Mouse (Mus musculus) CH12.LX (cell line): Measurements from ENCODE around the gene Hist1h1t.

Experiments
- CTCF ChIP-seq, 2 experiments: IDR thresholded peaks in 1 of 2; conservative IDR thresholded peaks in 1 of 2; 2 replicates each; pipeline ENCODE4 v1.5.1; 2011 to 2012; ENCODE audit warnings: low read depth in 2 of 2, low read length in 2 of 2, improper control_type of control experiment in 1 of 2, inconsistent platforms in 1 of 2, mild to moderate bottlenecking in 1 of 2, moderate library complexity in 1 of 2
- IRF4 ChIP-seq: IDR thresholded peaks from 2 replicates; pipeline ENCODE4 v1.6.1; 2014; ENCODE audit warnings: low read depth, mild to moderate bottlenecking, inconsistent platforms, low read length, improper control_type of control experiment
- MAFK ChIP-seq: IDR thresholded peaks from 2 replicates; pipeline ENCODE4 v1.6.1; 2011; ENCODE audit warnings: low read length, improper control_type of control experiment; ENCODE audit not compliant: insufficient replicate concordance
- POLR2A ChIP-seq: IDR thresholded peaks from 2 replicates; pipeline ENCODE4 v1.6.1; 2011; ENCODE audit warnings: low read depth, mild to moderate bottlenecking, improper control_type of control experiment, low read length
- TCF12 ChIP-seq: IDR thresholded peaks from 2 replicates; pipeline ENCODE4 v1.6.1; 2014; ENCODE audit warnings: low read depth, mild to moderate bottlenecking, inconsistent platforms, low read length, improper control_type of control experiment
- ZMIZ1 ChIP-seq: IDR thresholded peaks from 2 replicates; pipeline ENCODE4 v1.6.1; 2012; ENCODE audit warnings: low read depth, mild to moderate bottlenecking, inconsistent platforms, low read length, improper control_type of control experiment

DNA sequence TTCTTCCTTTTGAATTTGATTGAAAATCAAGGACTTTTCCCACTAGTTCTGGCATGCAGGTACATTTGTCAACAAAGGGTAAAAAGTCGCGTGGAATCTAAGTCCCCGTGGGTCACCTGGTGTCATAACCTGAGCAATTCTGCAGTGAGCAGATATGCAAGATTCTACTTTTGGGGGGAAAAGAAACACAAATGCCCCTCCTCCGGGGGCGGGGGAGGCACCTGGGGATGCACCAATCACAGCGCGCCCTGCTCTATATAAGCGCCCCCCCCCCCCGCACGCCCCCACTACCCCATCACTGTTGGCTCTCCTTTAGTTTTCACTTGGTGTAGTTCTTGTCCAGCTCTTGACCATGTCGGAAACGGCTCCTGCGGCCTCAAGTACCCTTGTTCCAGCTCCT is at the start of gene Hist1h1t:
- TF ChIP-seq TCF12: no peak
- TF ChIP-seq CTCF (conservative IDR thresholded peaks at IDR 0.05 in 1 of 2, IDR thresholded peaks at IDR 0.05 in 1 of 2; ENCODE audit: low read depth in 2 of 2, low read length in 2 of 2): no peak
- TF ChIP-seq IRF4: no peak
- no peak for TF ChIP-seq POLR2A
- no peak for TF ChIP-seq MAFK
- no peak for TF ChIP-seq ZMIZ1
